Mouse (Mus musculus) kidney, adult 18-20 months (tissue): Measurements from ENCODE around the gene Cdan1.

ENCODE experiments used
- DNase-seq: peaks from one replicate; pipeline ENCODE4 v3.0.0; 2021

Gene Cdan1

GRCm38 (mm10) chr2:120849449-120850423 lies at the start of gene Cdan1:
Cdan1 (minus strand) TSS chr2:120850128.
- no peak for DNase-seq

- DNase-seq, result no peak
Measured at GRCm38 (mm10) chr2:120896361-120896760, 46.4 kb upstream of the Cdan1 start.

- no peak for DNase-seq
Measured at GRCm38 (mm10) chr2:120887601-120888000, 37.7 kb upstream of the Cdan1 start.

GRCm38 (mm10) chr2:120873192-120873591 lies 23.3 kb upstream of the Cdan1 start:
- DNase-seq, result no peak

GRCm38 (mm10) chr2:120871447-120872336 lies 21.8 kb upstream of the Cdan1 start:
- no peak for DNase-seq

- DNase-seq, result no peak
Measured at GRCm38 (mm10) chr2:120867336-120867735, 17.4 kb upstream of the Cdan1 start.

GRCm38 (mm10) chr2:120866561-120866960 lies 16.6 kb upstream of the Cdan1 start:
- peak; percentile 20 for DNase-seq

- no peak for DNase-seq
Measured at GRCm38 (mm10) chr2:120863389-120863788, 13.5 kb upstream of the Cdan1 start.

GRCm38 (mm10) chr2:120860699-120861098 lies 10.8 kb upstream of the Cdan1 start:
- no peak for DNase-seq

- peak; percentile 18 for DNase-seq
Measured at GRCm38 (mm10) chr2:120858131-120858530, 8.2 kb upstream of the Cdan1 start.

GRCm38 (mm10) chr2:120853151-120853550 lies 3.2 kb upstream of the Cdan1 start:
- peak; percentile 11 for DNase-seq

GRCm38 (mm10) chr2:120852626-120853025 lies 2.7 kb upstream of the Cdan1 start:
- DNase-seq, result no peak

- peak; percentile 99 for DNase-seq
Measured at GRCm38 (mm10) chr2:120850424-120851082, 625 bp upstream of the Cdan1 start, which contains the start of gene Ttbk2. Ttbk2 (minus strand) TSS chr2:120850604.

- DNase-seq, result no peak
Measured at GRCm38 (mm10) chr2:120845280-120845679, 4.6 kb downstream of the Cdan1 start.

- DNase-seq, result no peak
Measured at GRCm38 (mm10) chr2:120843990-120844389, 5.9 kb downstream of the Cdan1 start.

GRCm38 (mm10) chr2:120841211-120841610 lies 8.7 kb downstream of the Cdan1 start:
- DNase-seq, result no peak

GRCm38 (mm10) chr2:120835167-120835566 lies 14.8 kb downstream of the Cdan1 start:
- no peak for DNase-seq

GRCm38 (mm10) chr2:120826936-120827638 lies 22.8 kb downstream of the Cdan1 start:
- no peak for DNase-seq

GRCm38 (mm10) chr2:120770265-120770935 lies 79.5 kb downstream of the Cdan1 start:
- no peak for DNase-seq

GRCm38 (mm10) chr2:120761922-120762321 lies 88.0 kb downstream of the Cdan1 start:
- DNase-seq, result no peak

GRCm38 (mm10) chr2:120748041-120748440 lies 101.9 kb downstream of the Cdan1 start:
- no peak for DNase-seq

GRCm38 (mm10) chr2:120745496-120745895 lies 104.4 kb downstream of the Cdan1 start:
- no peak for DNase-seq
